Mouse (Mus musculus): ENCODE results near the gene Runx2.

DNA sequence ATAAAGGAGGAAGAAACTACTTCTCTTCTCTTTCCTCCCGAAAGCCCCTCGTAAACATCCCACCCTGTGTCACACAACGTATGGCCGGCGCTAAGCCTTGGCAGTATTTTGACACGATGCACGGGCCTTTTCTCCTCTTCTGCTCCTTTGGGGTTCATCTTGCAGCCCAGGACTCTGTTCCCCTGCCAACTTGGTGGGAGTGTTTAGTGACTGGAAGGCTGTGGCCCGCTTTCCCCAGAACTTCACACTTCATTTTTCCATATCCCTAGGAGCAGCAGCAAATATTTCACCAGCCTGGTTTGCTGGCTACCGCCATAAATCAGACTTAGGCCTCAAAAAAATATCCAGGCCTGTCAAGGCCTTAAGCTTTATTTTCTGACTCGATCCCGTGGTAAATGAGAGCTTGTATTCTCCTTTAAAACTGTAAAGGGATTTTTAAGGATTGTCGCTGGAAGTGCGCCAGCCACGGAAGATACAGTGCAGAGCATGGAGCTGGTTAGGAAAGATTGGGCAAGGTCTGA is 249.2 kb downstream of the Runx2 start:
- TF ChIP-seq POLR2A (IDR thresholded peaks at IDR 0.05; ENCODE audit: borderline replicate concordance, control insufficient read depth, low read depth, low read length) (no peak), CTCF (IDR thresholded peaks at IDR 0.05; ENCODE audit: control insufficient read depth, insufficient read depth, low read length) (no peak)
